Mouse (Mus musculus): Measurements from ENCODE around the gene Me3. TPM values are rescaled to one million over a fixed set of nuclear protein-coding genes. Genes with fewer than 3 reads are reported as not detected.
"Not testable (repeated sequence)": the region's sequence is repeated elsewhere in the genome, so short reads cannot be mapped to it uniquely, and the experiment has no call there.

Gene Me3
- total RNA-seq, 2 experiments from 2014 or later, result not detected

DNA sequence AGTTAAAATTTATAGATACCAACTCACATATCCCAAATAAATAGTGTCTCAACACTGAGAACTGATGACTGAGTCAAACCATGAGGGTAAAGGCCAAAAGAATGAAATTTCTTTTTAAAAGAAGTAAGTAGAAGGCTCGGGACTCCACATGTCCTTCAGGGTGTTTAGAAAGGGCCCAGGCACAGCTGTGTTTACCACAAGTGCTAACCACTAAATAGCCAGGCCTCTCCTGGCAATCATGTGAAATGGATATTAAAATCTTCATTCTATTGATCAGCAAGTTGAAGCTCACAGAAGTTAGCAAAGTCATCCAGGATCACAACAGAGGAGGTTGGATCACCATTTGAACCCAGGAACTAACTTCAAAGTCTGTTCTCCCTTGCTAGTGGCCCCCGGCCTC, 86.1 kb downstream of the Me3 start:
- ATAC-seq (replicated peaks; ENCODE audit: low FRiP score, low TSS enrichment, poor library complexity, severe bottlenecking), result no peak

DNA sequence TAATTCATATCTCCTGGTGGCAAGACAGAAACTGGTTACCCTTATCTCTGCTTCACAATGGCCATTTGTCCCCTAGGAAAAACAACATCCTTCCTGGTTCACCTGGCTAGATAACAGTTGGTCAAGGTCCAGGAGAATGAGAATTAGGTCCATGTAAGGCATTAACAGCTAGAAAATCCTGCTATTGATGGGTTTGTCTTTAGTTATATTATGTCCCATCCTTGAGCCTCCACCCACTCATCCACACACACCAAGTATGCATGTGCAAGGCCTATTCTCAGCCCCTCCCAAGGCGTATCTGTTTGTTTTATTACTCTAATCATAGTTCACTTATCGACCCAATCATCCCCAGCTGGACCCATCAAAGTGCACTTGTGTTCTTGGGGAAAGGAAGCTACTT, 88.1 kb downstream of the Me3 start:
- ATAC-seq (replicated peaks; ENCODE audit: low FRiP score, low TSS enrichment, poor library complexity, severe bottlenecking), result no peak

DNA sequence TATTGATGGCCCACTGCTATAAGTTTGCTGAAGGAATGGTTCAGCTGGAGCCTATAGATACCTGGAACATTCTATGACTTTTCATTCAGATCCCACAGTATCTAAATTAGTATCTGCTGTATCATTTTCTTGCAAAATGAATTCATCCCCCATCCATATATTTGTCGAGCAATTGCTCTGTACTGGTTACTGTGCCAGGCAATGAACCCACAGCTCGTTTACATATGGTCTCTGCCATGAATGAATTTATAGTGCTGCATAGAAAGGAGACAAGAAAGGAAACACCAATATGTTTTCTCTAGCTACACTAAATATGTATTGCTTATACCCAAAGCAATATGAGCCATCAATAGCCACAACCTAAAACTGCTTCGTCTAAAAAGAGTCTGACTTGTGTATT, 94.5 kb downstream of the Me3 start:
- ATAC-seq (replicated peaks; ENCODE audit: low FRiP score, low TSS enrichment, poor library complexity, severe bottlenecking), result no peak

DNA sequence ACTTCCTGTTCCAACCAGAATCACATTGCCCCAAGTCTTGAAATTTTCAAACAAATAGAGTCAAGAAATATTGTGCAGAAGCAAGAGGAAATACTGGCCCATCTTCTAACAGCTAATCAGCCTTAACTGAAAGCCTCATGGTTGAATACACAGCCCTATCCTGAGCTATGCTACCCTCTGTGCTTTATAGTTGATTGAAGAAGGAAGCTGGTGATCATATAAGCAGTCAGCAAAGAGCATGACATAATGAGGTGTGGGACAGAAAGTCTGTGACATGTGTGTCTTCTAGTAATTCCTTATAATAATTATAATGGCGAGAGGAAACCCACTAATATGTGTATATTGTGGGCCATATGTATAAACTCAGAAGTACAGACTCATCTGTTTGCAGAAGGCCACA, 95.4 kb downstream of the Me3 start:
- ATAC-seq (replicated peaks; ENCODE audit: low FRiP score, low TSS enrichment, poor library complexity, severe bottlenecking), result no peak

DNA sequence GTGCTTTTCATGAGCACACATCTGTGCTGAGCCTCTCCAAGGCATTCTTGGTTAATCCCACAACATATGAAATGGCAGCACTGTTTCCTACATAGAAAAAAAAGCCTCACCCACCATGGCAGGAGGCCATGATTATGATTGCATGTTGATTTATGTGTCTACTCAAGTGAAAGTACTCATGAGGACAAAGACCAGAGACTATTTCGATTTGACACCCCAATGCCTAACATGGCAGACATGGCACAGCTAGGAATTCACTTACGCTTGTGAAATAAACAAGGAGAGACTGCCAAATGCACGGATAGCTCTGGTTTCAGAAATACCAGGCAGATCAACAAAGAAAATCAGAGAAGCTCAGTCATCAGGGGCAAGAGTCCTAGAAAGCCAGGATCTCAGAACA, 96.2 kb downstream of the Me3 start:
- no peak for ATAC-seq (replicated peaks; ENCODE audit: low FRiP score, low TSS enrichment, poor library complexity, severe bottlenecking)

DNA sequence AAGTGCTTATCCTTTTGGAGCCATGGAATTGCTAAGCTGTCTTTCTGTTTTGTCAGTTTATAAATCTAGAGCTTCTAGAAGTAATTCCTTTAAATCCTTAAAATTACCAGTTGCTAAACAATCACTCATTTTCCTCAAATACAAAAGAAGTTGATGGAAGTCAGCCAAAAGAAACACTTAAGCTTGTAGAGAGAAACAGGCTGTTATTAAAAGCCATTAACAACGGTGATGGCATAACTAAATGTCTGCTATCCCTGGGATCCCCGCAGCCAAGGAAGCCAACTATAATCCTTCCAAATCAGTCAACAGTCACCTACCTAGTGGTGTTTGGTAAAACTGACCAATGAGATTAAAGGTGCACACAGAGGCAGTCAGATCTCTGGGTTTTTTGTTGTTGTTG, 98.3 kb downstream of the Me3 start:
- no peak for ATAC-seq (replicated peaks; ENCODE audit: low FRiP score, low TSS enrichment, poor library complexity, severe bottlenecking)

DNA sequence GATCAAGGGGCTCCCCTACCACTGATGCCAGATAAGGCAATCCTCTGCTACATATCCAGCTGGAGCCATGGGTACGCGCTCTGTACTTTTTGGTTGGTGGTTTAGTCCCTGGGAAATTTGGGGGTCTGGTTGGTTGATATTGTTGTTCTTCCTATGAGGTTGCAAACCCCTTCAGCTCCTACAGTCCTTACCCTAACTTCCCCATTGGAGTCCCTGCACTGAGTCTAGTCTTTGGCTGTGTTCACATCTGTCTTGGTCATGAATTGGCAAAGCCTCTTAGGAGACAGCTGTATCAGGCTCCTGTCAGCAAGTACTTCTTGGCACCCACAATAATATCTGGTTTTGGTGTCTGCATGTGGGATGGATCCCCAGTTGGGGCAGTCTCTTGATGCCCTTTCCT, 98.9 kb downstream of the Me3 start:
- not testable (repeated sequence) for ATAC-seq (replicated peaks; ENCODE audit: low FRiP score, low TSS enrichment, poor library complexity, severe bottlenecking)

DNA sequence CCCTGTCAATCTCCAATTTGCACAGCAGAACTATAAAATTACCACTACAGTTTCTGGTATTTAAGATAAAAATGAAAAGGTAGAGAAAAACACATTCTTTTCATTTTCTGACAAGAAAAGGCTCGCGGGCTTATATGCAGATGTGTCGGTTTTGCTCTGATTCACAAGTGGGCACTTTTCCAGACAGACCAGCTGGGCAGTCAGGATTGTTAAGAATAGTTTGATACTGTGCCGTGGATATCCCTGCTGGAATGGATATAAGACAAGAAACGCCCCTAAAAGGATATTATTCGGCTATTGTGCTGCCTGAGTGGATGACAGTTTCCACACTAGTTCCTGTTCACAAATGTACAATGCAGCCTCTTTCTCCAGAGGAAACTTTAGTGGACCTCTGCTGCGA, 116.2 kb downstream of the Me3 start:
- no peak for ATAC-seq (replicated peaks; ENCODE audit: low FRiP score, low TSS enrichment, poor library complexity, severe bottlenecking)

DNA sequence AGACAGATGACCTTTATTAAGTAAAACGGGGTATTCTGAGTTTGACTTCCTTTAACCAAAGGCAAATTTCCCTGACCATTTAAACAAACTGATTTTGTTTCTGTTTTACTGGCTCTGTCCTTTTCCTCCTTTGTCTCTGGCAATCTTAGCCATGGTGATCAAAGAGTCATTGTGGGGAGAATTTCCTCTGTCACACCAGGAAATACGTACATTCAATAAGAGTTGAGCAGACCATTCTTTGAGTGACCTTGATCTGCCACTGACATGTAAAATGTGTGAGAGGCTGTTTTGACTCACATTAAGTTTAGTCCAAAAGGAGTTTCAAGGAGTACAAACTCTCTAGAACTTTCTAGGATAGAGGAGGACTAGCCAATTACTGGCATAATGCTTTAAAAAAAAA, 117.0 kb downstream of the Me3 start:
- no peak for ATAC-seq (replicated peaks; ENCODE audit: low FRiP score, low TSS enrichment, poor library complexity, severe bottlenecking)

DNA sequence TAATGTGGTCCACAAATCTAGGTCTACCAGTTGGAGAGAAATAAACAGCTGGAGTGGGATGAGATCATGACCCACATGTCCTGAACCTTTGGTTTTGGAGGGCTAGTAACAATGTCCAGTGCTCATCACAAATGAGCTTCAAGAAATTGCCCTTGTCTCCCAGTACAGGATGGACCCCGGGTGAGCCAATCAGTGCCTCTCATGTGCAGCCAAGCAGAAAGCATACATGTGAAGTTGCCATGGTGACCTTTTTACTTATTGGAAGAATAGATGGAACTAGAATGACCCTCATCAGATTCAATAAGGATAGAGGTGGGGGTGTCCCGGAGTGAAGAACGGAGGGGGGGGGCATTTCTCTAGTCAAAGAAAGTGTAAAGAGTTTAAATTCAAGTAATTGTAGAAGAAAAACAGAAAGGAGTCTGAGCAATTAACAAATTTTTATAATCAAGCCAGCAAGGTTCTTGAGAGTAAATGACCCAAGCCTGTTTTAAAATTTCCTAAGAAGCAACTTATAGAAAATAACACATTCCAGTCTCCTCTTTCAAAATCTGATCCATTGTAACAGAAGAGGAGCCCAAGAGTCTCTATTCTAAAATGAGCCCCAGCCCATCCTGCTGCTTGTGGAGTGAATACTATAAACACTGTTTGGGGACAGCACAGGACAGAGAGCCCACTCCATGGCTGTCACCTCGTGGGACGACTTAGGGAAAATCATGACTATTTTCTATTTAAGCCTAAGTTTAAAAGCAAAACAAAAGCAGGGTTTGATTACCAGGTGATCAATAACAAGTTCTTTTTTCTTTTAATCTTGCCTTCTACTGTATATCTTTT, 134.7 kb downstream of the Me3 start:
- ATAC-seq (replicated peaks; ENCODE audit: low FRiP score, low TSS enrichment, poor library complexity, severe bottlenecking), result no peak

DNA sequence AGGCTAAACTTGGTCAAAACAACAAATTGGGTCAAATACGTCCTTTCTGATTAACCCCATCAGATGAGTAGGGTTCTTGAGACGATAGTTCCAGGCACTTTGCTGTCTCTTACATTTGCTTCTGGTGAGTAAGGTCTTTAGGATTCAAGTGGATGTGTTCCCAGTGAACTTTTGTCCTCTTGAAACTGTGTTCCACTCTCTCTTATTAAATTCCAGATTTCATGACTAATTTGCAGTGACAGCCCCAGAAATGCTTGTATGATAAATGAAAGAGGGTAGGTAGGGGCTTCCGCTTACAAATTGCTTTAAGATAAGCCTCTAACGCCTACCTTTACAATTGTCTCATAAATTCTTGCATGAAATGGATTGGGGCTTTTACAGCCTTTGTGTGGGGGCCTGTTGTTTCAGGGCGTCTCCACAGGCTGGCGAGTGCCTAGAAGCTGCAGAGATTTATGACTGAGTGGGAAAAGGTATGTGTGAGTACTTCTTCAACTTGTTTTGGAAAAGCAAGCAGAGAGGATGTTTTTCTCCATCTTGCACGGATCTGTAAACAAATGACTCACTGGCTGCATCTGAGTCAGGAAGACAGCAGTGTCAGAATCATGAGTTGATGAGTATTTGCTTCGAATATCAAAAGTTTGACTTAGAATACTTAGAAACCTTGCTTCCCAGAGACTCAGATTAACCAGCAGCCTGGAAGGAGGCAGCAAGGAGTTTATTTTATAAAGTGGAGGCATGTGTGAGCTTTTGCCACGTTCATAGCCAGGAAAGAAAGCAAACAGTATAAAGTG, 137.1 kb downstream of the Me3 start:
- ATAC-seq (replicated peaks; ENCODE audit: low FRiP score, low TSS enrichment, poor library complexity, severe bottlenecking), result no peak

DNA sequence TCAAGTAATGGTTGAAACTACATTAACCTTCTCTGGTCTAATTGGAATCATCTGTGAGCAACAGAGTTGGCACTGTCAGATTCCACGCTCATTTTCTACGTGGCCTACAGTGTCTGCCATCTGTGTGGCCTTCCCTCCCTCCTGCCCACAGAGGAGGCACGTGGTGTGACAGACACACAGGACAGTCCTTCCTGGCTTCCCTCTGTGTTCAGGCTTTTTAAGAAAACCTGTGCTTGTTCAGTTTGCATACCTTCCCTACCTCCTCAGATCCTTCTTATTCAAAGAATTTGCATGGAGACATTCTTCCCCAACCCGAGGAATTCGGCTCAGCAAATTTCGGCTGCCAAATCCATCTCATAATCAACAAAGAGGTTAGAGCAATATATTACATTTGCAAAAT, 137.8 kb downstream of the Me3 start:
- ATAC-seq (replicated peaks; ENCODE audit: low FRiP score, low TSS enrichment, poor library complexity, severe bottlenecking), result no peak

DNA sequence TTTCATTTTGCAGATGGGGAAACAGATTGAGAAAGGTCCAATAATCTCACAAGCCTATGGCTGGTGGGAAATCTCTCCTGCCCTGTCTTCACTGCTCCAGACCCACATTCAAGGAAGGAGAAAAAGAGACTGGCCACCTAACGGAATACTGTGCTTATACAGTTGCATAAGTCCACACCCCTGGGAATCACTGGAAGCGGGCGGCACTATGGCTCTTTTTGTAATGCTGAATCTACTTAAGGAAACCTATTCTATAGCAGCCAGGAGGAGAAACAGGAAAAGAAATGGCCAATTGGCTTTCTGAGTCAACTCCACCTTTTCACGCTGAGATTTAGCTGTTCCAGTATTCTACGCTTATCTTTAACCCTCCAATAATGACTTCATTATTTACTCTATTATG, 140.7 kb downstream of the Me3 start:
- ATAC-seq (replicated peaks; ENCODE audit: low FRiP score, low TSS enrichment, poor library complexity, severe bottlenecking), result no peak

DNA sequence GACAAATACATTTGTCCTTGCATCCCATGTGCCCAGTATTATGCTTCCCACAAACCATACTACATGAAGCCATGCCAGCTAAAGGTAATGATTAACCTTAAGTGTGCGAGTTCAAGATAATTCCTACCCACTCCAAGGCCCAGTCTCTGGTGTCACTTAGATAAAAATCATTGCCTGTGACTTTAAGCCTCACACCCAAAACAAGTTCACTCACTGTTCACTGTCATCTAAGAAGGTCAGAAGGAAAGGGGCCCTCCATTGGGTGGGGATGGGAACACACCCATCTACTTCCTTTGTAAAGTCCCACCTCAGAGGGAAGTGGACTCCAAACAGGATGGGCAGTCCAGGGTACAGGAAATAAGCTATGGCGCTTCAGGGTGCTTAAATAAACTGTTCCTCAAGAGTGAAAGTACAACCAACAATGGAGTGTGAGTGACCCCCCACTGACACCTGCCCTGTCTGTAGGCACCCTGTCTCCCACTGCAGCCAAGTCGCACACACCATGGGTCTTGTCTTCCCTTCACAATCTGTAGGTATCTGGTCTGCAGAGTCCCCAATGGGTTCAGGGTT, 141.2 kb downstream of the Me3 start:
- no peak for ATAC-seq (replicated peaks; ENCODE audit: low FRiP score, low TSS enrichment, poor library complexity, severe bottlenecking)

DNA sequence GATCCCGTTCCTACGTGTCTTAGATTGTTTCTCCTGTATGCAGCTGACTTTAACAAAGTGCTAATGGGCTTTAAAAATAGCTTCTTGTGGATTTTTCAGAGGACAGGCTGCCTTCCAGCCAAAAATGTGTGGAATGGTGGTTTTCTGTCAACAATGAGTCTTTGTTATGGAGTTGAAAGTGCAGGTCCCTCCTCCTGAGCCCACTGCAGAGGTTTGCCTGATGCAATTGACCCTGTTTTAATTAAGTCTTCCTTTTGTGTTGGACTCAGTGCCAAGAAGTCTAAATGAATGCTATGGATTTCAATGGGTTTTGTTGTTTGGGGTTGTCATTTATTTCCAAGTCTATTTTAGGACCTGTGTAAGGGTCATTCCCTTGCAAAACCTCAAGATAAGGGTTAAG, 141.7 kb downstream of the Me3 start:
- ATAC-seq (replicated peaks; ENCODE audit: low FRiP score, low TSS enrichment, poor library complexity, severe bottlenecking), result no peak

DNA sequence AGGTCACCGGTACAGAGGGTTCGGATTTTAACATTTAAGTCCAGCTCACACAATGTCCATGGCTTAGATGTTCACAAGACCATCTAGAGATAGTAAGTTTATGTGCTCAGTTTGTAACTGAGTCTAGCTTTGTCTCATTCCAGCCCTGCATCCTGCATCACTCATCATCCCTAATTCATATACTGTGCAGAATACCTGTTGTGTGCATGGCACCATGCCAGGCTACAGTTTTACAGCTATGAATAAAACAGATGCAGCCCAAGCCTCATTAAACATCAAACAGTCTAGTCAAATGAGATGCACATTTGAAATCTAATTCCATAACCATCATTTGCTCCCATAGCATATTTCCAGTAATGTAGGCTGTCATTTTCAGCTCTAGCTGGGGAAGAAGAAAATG, 143.7 kb downstream of the Me3 start:
- no peak for ATAC-seq (replicated peaks; ENCODE audit: low FRiP score, low TSS enrichment, poor library complexity, severe bottlenecking)

DNA sequence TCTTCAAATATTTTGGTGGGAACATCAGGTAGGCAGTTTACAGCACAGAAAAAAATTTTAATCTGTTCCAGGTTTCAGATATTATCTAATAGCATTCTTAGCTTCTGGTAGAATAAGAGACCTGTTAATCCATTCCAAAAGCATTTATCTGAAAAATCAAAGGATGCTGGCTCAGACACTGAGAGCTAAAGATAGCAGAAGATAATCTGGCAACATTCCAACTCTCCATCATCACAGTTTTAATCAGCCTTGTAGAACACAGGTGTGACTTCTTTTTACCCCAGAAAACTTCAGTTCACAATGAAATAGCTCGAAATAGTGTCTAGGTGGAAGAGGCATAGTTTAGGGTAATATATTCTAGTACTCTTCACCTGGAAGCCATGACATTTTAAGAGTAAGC, 149.2 kb downstream of the Me3 start:
- no peak for ATAC-seq (replicated peaks; ENCODE audit: low FRiP score, low TSS enrichment, poor library complexity, severe bottlenecking)

DNA sequence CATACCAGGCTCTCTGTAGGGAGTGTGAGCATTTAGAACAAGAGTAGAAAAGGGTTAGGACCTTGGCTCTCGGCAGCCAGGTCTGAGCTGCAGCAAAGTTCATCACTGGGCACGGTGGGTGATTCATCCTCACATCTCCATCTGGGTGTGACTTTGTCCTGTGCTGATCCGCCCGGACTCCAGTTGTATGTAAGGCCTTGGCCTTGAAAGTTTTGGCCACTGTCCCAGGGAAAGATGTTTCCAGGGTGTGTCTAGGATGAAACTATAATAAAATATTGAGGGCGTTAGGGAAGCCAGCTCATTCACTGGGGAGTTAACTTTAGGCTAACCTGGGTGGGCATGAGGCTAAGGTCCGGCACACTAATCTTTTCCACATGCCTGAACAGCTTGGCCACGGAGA, 155.5 kb downstream of the Me3 start:
- no peak for ATAC-seq (replicated peaks; ENCODE audit: low FRiP score, low TSS enrichment, poor library complexity, severe bottlenecking)

DNA sequence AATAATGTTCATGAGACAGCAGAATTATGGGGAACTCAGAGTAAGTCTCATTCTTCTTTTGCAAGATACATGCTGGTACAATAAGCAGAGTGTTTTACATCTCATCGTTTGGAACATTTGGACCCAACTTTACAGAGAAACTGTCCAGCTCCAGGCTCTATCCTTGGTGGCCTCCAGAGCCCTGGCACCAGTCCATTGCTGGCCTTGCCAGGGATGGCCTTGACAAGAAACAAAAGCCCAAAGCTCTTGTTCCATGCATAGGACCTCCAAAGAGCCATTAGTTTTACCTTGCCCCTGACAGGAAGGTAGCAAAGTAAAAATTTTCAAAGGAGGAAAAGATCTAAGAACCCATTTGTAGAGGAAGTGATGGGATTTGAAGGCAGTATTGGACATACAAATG, 160.4 kb downstream of the Me3 start:
- no peak for ATAC-seq (replicated peaks; ENCODE audit: low FRiP score, low TSS enrichment, poor library complexity, severe bottlenecking)

DNA sequence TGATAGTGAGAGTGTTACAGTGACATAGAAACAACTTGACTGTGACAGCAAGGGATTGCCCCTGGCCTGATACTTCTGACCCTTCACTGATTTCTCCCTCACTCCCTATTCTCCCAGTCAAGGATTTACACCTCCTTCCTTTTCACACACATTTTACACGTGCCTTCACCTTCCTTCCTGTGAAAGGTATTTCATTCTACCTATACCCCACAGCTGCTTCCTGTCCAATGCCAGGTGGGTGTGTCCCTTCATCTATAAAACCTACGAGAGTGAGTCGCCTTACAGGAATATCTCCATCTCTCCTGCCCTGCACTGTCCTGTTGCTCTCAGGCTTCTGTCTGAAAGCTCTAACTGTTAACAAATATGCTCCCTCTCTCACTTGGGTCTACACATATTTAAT, 163.2 kb downstream of the Me3 start:
- no peak for ATAC-seq (replicated peaks; ENCODE audit: low FRiP score, low TSS enrichment, poor library complexity, severe bottlenecking)

DNA sequence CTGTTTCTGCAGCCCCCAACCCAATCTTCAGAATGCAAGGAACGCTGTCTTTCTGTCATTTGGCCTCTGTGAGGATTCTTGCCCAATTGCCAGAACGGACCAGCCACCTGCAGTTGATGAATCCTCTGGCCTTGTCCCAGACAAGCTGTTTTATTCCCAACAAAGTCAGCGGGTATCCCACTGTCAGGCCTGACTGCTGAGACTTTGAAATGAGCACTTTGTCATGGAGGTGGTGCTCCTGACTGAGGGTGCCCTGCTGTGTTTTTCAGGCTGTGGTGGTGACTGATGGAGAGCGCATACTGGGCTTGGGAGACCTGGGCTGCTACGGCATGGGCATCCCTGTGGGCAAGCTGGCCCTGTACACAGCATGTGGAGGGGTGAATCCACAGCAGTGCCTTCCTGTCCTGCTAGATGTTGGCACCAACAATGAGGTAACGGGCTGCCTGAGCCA, 164.2 kb downstream of the Me3 start:
- no peak for ATAC-seq (replicated peaks; ENCODE audit: low FRiP score, low TSS enrichment, poor library complexity, severe bottlenecking)

All from megakaryocyte-erythroid progenitor cell, adult 5-6 weeks (primary cell).